Mouse (Mus musculus) hindbrain, embryonic 12.5 days (tissue): Measurements from ENCODE around the gene Hps1. TPM values are rescaled to one million over a fixed set of nuclear protein-coding genes. Genes with fewer than 3 reads are reported as not detected.

Source experiments
- ATAC-seq: fragments of 200-750 bp; cut with Nextera tagmentation; 2 replicates; pipeline ENCODE4 v1.8.0; 2017; ENCODE audit warnings: moderate TSS enrichment; ENCODE audit not compliant: low FRiP score
- H3K27ac ChIP-seq: fragments of 300-500 bp; sonication (generic); 2 replicates; pipeline ENCODE4 v1.5.1; 2016; ENCODE audit warnings: mild to moderate bottlenecking
- H3K27me3 ChIP-seq: fragments of 300-500 bp; sonication (generic); 2 replicates; pipeline ENCODE4 v1.6.1; 2016; ENCODE audit warnings: mild to moderate bottlenecking
- H3K36me3 ChIP-seq: fragments of 300-500 bp; sonication (generic); 2 replicates; pipeline ENCODE4 v1.6.1; 2016; ENCODE audit warnings: mild to moderate bottlenecking
- H3K4me1 ChIP-seq: fragments of 300-500 bp; sonication (generic); 2 replicates; pipeline ENCODE4 v1.6.1; 2016
- H3K4me2 ChIP-seq: fragments of 300-500 bp; sonication (generic); replicated peaks from 2 replicates; pipeline ENCODE4 v1.6.1; 2016; ENCODE audit warnings: mild to moderate bottlenecking
- H3K4me3 ChIP-seq: fragments of 300-500 bp; sonication (generic); 2 replicates; pipeline ENCODE4 v1.5.1; 2016; ENCODE audit warnings: mild to moderate bottlenecking
- H3K9ac ChIP-seq: fragments of 300-500 bp; sonication (generic); 2 replicates; pipeline ENCODE4 v1.6.1; 2016; ENCODE audit warnings: mild to moderate bottlenecking, moderate library complexity
- H3K9me3 ChIP-seq: fragments of 300-500 bp; sonication (generic); replicated peaks from 2 replicates; pipeline ENCODE4 v1.6.1; 2016; ENCODE audit warnings: mild to moderate bottlenecking
- WGBS: fragments of 180-500 bp; shearing (Covaris S2); methylation state at CpG from one replicate; pipeline ENCODE4 v1.1.7; 2016; 5-methylcytosine and 5-hydroxymethylcytosine counted together
- polyA plus RNA-seq: library from polyadenylated mRNA; unstranded; fragments of >200 nt; fragmentation: Nextera tagmentation; extraction: Ambion mirVana; gene quantifications from 2 replicates; pipeline ENCODE4 v1.2.1, GENCODE M21; 2016

Hps1 gene
- polyA plus RNA-seq = 16.6 and 16.9 TPM in 2 replicates

GRCm38 (mm10) chr19:42779531-42780155 lies at the start of gene Hps1:
Gene Hps1 (minus strand): TSS chr19:42779978.
- WGBS = under 1% methylated on average over 43 of the region's 43 CpGs

DNA sequence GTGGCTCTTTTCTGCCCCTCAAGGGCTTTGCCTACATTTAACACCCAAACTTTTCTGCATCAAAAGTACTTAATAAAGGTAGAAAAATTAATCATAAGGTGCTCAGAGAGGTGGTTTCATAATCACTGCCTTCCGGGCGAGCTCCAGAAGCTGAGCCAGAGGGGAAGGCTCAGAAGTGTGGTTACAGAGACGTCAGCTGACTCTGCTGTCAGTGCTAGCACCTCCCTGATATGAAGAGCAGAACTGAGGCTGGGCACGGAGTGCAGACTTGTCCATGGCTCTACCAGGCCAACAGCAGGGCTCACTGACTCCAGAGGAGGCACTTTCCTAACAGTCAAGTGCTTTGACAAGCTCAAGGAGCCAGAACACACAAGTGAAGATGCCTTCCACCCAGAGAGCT lies 49.4 kb upstream of the Hps1 start:
- Histone ChIP-seq H3K36me3 (no peaks in the 10 kb centered on the region), H3K9ac (no peak overlapping the region), H3K27me3 (no peaks in the 10 kb centered on the region), H3K9me3 (no peaks in the 10 kb centered on the region), H3K4me2 (no peak overlapping the region), H3K27ac (no peak overlapping the region), H3K4me1 (no peaks in the 10 kb centered on the region), H3K4me3 (no peak overlapping the region)
- no peak for ATAC-seq
- WGBS = 76% methylated on average over 4 of the region's 4 CpGs

More at GRCm38 (mm10) chr19:42779531-42780155, at the start of gene Hps1:
- peak; percentile 99 for ATAC-seq
- H3K9me3 ChIP-seq = no peaks in the 10 kb centered on the region
- peak within 1 kb of the TSS; percentile 64 for H3K9ac ChIP-seq
- H3K4me2 ChIP-seq = peak within 1 kb of the TSS; percentile 60
- H3K27me3 ChIP-seq = peaks cover 3% of the 10 kb centered on the region
- H3K36me3 ChIP-seq = no peaks in the 10 kb centered on the region
- peaks cover 10% of the 10 kb centered on the region; the same call in 1 of the 2 replicates for H3K4me1 ChIP-seq
- peak within 1 kb of the TSS; percentile 85 for H3K27ac ChIP-seq
- peak within 1 kb of the TSS; percentile 61 for H3K4me3 ChIP-seq

GRCm38 (mm10) chr19:42827843-42828242 lies 48.1 kb upstream of the Hps1 start:
- H3K9me3 ChIP-seq = no peaks in the 10 kb centered on the region
- no peak for ATAC-seq
- no peak overlapping the region for H3K4me2 ChIP-seq
- 92% methylated on average over 3 of the region's 3 CpGs for whole genome bisulfite sequencing
- H3K4me1 ChIP-seq = no peaks in the 10 kb centered on the region
- H3K9ac ChIP-seq = no peak overlapping the region
- no peak overlapping the region for H3K4me3 ChIP-seq
- H3K27me3 ChIP-seq = no peaks in the 10 kb centered on the region
- no peak overlapping the region for H3K27ac ChIP-seq
- H3K36me3 ChIP-seq = no peaks in the 10 kb centered on the region

DNA sequence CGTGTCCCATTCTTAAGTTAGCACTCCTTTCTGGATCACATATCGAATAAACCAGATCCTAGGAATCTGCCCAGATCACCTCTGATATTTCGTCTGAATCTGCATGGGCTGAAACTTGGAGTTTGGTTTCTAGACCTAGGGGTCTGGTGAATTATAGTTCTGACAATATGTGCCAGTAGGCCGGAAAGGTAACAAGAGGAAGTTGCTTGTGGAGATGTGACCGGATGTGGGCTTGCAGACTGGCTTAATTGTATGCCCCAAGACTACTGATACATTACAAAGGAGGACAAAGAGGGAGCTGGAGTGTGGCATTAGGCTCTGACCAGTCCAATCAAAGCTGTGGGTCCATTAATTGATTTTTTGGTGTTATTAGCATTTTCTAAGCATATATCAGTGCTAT lies 40.3 kb upstream of the Hps1 start:
- Histone ChIP-seq H3K4me3 (no peak overlapping the region), H3K9me3 (no peaks in the 10 kb centered on the region), H3K27ac (no peak overlapping the region), H3K36me3 (no peaks in the 10 kb centered on the region), H3K27me3 (no peaks in the 10 kb centered on the region), H3K4me1 (no peaks in the 10 kb centered on the region), H3K9ac (no peak overlapping the region), H3K4me2 (no peak overlapping the region)
- ATAC-seq = no peak
- WGBS = 87% methylated on average over 5 of the region's 5 CpGs

DNA sequence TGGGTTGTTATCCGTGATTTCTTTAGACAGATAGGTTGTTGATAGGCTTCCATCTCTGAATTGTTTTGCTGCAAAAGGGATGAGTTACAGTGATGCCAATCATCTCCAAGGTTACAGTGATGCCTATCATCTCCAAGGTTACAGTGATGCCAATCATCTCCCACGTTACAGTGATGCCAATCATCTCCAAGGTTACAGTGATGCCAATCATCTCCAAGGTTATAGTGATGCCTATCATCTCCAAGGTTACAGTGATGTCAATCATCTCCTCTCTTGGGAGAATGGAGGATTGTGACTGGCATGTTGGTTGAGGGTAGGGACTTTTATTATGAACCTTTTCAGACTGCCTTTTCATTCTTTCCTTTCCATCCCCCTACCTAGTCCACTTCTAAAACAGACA lies 38.0 kb upstream of the Hps1 start:
- no peak overlapping the region for H3K4me2 ChIP-seq
- H3K4me1 ChIP-seq = no peaks in the 10 kb centered on the region
- H3K4me3 ChIP-seq = no peak overlapping the region
- 64% methylated on average over 2 of the region's 2 CpGs for WGBS
- H3K36me3 ChIP-seq = no peaks in the 10 kb centered on the region
- H3K27ac ChIP-seq = no peak overlapping the region
- ATAC-seq = no peak
- no peak overlapping the region for H3K9ac ChIP-seq
- no peaks in the 10 kb centered on the region for H3K9me3 ChIP-seq
- no peaks in the 10 kb centered on the region for H3K27me3 ChIP-seq

GRCm38 (mm10) chr19:42816261-42816660 lies 36.5 kb upstream of the Hps1 start:
- no peaks in the 10 kb centered on the region for H3K36me3 ChIP-seq
- H3K27me3 ChIP-seq = no peaks in the 10 kb centered on the region
- WGBS = 92% methylated on average over 2 of the region's 2 CpGs
- no peaks in the 10 kb centered on the region for H3K9me3 ChIP-seq
- H3K4me1 ChIP-seq = no peaks in the 10 kb centered on the region
- ATAC-seq = no peak
- H3K27ac ChIP-seq = no peak overlapping the region
- no peak overlapping the region for H3K4me3 ChIP-seq
- no peak overlapping the region for H3K4me2 ChIP-seq
- H3K9ac ChIP-seq = no peak overlapping the region

- 72% methylated on average over 5 of the region's 5 CpGs for WGBS
- Histone ChIP-seq H3K9me3 (no peaks in the 10 kb centered on the region), H3K4me2 (no peak overlapping the region), H3K4me3 (no peak overlapping the region), H3K27me3 (no peaks in the 10 kb centered on the region), H3K27ac (no peak overlapping the region), H3K36me3 (no peaks in the 10 kb centered on the region), H3K9ac (no peak overlapping the region), H3K4me1 (no peaks in the 10 kb centered on the region)
- no peak for ATAC-seq
Observed at GRCm38 (mm10) chr19:42810140-42810539, 30.4 kb upstream of the Hps1 start.

DNA sequence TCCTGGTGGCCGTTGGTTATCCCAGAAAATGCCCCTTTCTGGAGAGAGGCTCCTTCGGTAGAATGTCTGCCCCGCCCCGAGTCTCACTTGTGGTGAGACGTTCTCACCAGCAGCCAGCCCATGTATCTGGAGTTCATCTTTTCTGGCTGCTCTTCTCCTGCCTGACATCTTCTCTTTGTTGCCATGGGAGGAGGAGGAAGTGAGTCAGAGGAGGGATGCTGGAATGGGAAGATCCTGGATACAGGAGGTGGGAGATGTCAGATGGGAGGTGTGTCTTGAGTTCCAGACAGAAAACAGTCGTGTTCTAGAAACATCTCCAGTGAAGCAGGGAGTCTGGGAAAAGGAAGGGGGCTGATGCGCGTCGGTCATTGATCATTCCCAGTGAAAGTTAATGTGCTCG lies 29.7 kb upstream of the Hps1 start:
- H3K9me3 ChIP-seq = no peaks in the 10 kb centered on the region
- H3K4me2 ChIP-seq = no peak overlapping the region
- H3K36me3 ChIP-seq = no peaks in the 10 kb centered on the region
- H3K27ac ChIP-seq = no peak overlapping the region
- H3K4me1 ChIP-seq = no peaks in the 10 kb centered on the region
- H3K4me3 ChIP-seq = no peak overlapping the region
- no peaks in the 10 kb centered on the region for H3K27me3 ChIP-seq
- no peak for ATAC-seq
- 90% methylated on average over 10 of the region's 10 CpGs for WGBS
- H3K9ac ChIP-seq = no peak overlapping the region

DNA sequence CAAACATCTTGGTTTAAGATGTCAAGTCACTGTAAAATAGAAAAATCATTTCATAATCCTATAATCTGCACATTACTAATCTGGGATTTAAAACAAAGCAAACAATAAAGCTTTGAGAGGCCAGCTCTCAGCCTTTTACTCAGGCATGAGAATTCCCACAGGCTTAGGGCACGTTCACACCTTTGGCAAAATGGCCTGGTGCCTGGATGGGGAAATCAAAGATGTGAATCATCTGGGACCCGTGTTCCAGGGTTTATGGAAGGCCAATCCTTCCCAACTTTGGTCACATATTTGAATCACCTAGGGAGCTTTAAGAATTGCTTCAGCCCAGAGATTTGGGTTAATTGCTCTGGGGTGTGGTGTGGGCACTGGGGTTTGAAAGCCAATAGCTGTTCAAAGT lies 18.1 kb upstream of the Hps1 start:
- no peaks in the 10 kb centered on the region for H3K36me3 ChIP-seq
- H3K27me3 ChIP-seq = peaks cover 6% of the 10 kb centered on the region; the same call in 1 of the 2 replicates
- H3K4me3 ChIP-seq = no peak overlapping the region
- H3K9ac ChIP-seq = no peak overlapping the region
- H3K4me2 ChIP-seq = no peak overlapping the region
- 70% methylated on average over 2 of the region's 2 CpGs for WGBS
- no peak for ATAC-seq
- no peak overlapping the region for H3K27ac ChIP-seq
- H3K9me3 ChIP-seq = no peaks in the 10 kb centered on the region
- H3K4me1 ChIP-seq = peaks cover 4% of the 10 kb centered on the region

DNA sequence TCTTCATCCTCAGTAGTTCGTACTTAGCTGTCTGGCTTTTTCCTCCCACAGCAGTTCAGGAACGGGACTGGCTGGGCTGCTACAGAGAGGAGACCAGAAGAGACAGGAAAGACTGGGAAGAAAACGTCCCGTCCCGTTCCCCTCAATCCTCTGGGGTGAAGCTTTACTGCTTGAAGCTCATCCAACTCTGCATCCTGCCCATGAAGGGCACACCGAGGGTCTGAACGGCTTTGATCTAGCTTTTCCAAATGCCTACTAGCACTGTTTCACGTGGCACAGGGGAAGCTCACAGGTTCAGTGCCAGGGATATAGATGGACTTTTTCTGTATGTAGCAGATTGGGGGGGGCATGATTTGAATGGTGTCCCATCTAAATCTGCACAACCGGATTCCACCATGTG lies 16.0 kb upstream of the Hps1 start:
- no peak for ATAC-seq
- Histone ChIP-seq H3K4me3 (no peak overlapping the region), H3K4me1 (peaks cover 4% of the 10 kb centered on the region), H3K4me2 (peak overlapping the region; percentile 93), H3K36me3 (no peaks in the 10 kb centered on the region), H3K9ac (peak overlapping the region; percentile 55; the same call in 1 of the 2 replicates), H3K27me3 (peaks cover 6% of the 10 kb centered on the region; the same call in 1 of the 2 replicates), H3K27ac (no peak overlapping the region), H3K9me3 (no peaks in the 10 kb centered on the region)
- WGBS = 35% methylated on average over 9 of the region's 9 CpGs

DNA sequence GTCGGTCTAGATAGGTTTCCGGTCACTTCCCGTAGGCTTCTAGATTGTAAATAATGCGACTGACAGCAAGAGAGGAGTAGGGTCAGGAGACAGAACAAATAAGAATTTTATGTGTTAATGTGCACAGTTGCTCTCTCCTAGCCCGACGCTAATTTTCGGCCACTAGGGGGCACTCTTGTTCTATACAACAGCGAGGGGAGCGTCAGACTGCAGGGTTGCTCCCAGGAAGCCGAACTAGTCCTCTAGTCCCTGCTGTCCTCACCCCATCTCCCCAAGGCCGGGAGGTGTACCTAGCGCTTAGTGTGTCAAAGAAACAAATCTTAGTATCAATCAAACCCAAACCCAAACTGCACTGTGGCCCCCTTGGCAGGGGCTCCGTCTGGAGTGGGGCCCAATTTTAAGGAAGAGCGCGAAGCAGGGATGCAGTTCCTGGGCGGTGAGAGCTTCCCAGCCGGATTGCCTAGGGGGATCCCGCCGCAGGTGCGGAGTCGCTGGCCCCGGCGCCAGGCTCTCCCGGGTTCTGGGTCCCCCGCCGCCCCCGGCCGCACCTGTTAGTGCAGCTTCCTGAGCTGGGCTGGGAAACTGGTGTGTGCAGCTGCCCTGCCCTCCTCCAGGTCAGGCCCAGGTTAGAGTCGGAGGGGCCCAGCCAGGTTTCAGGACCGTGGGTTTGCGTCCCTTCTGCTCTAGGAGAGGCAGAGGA lies 15.3 kb upstream of the Hps1 start:
- Histone ChIP-seq H3K36me3 (no peaks in the 10 kb centered on the region), H3K4me1 (peaks cover 4% of the 10 kb centered on the region), H3K4me2 (peak overlapping the region; percentile 93), H3K9me3 (no peaks in the 10 kb centered on the region), H3K27me3 (peaks cover 6% of the 10 kb centered on the region; the same call in 1 of the 2 replicates), H3K9ac (peak overlapping the region; percentile 55), H3K27ac (no peak overlapping the region), H3K4me3 (peak overlapping the region; percentile 43)
- peak; percentile 94 for ATAC-seq
- WGBS = 1% methylated on average over 31 of the region's 31 CpGs

GRCm38 (mm10) chr19:42788311-42788710 lies 8.5 kb upstream of the Hps1 start:
- WGBS = 49% methylated on average over 5 of the region's 5 CpGs
- Histone ChIP-seq H3K4me2 (no peak overlapping the region), H3K4me1 (peaks cover 12% of the 10 kb centered on the region), H3K36me3 (no peaks in the 10 kb centered on the region), H3K9ac (no peak overlapping the region), H3K27me3 (peaks cover 5% of the 10 kb centered on the region), H3K4me3 (no peak overlapping the region), H3K27ac (0 out of 2 replicates have a peak overlapping the region, but pooled peaks have one; percentile 3), H3K9me3 (no peaks in the 10 kb centered on the region)
- no peak for ATAC-seq
